Comparison of ENCODE assay signal across 24 mouse cellular contexts in the genomic region with DNA sequence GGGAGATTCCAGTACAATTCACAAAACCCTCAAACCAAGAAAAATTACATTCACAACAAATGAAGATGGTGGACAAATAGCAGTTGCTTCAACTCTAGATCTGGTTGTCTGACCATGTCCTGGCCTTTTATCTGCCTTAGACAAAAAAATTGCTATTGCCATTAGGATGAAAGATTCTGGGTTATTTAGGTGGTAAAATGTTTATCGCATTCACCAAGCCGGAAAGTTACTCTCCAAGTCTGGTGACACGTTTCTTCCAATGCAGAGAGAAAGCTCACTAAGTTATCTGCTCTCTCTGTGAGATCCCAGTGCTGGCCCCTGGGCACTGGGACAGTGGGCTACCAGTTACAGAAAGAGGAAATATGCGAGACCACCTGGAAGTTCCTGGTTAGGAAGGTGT.
"Had no signal": no experiment of that assay in that cellular context is flagged by ENCODE, and none has a peak within 500 bp of the region (broad histone marks: within the 10 kb centered on the region; RNA-seq: fewer than 3 reads in every experiment).

No protein-coding gene starts in this region.

- H3K27ac ChIP-seq: heart, adult 2 months; hindbrain, embryonic 13.5 days; hindbrain, embryonic 15.5 days; hindbrain, postnatal 0 days; limb, embryonic 13.5 days; limb, embryonic 15.5 days had no signal

- DNase-seq: gastrocnemius, adult 2 months; gastrocnemius, postnatal 10 days; gastrocnemius, postnatal 25 days; heart, adult 11 months; heart, adult 2 months; heart, postnatal 14 days; heart, postnatal 36 days; kidney, adult 11 months; kidney, adult 2 months; kidney, adult 9 months; kidney, postnatal 10 days; layer of hippocampus, adult 9-11 months; layer of hippocampus, postnatal 36 days; left cerebral cortex, postnatal 4 days; lung, adult 2 months had no signal

- H3K27me3 ChIP-seq: heart, embryonic 13.5 days; heart, embryonic 15.5 days; hindbrain, embryonic 13.5 days; hindbrain, embryonic 15.5 days; limb, embryonic 13.5 days; limb, embryonic 15.5 days had no signal

- ATAC-seq: hindbrain, postnatal 0 days; intestine, embryonic 16.5 days had no signal

- H3K4me2 ChIP-seq: heart, embryonic 11.5 days; heart, embryonic 13.5 days; heart, embryonic 15.5 days; hindbrain, embryonic 13.5 days; hindbrain, embryonic 15.5 days; limb, embryonic 13.5 days; limb, embryonic 15.5 days had no signal

- H3K9me3 ChIP-seq: heart, embryonic 13.5 days; heart, embryonic 15.5 days; hindbrain, embryonic 13.5 days; hindbrain, embryonic 15.5 days; limb, embryonic 13.5 days; limb, embryonic 15.5 days had no signal

- H3K9ac ChIP-seq: hindbrain, embryonic 13.5 days; hindbrain, embryonic 15.5 days; limb, embryonic 13.5 days; limb, embryonic 15.5 days had no signal

- H3K36me3 ChIP-seq: heart, embryonic 13.5 days; heart, embryonic 15.5 days; hindbrain, embryonic 13.5 days; hindbrain, embryonic 15.5 days; limb, embryonic 13.5 days; limb, embryonic 15.5 days had no signal

- H3K4me3 ChIP-seq: gastrocnemius, adult 2 months; heart, adult 2 months; heart, embryonic 13.5 days; heart, embryonic 15.5 days; hindbrain, embryonic 13.5 days; hindbrain, embryonic 15.5 days; limb, embryonic 13.5 days; limb, embryonic 15.5 days had no signal
